Mouse (Mus musculus) bone marrow macrophage, adult 2 months (primary cell): ENCODE results near the gene Nadk.

Experiments
- CTCF ChIP-seq: IDR thresholded peaks from 2 replicates; pipeline ENCODE4 v1.5.1; 2012; ENCODE audit warnings: low read depth, mild to moderate bottlenecking, low read length, moderate library complexity
- POLR2A ChIP-seq: IDR thresholded peaks from 2 replicates; pipeline ENCODE4 v1.6.1; 2012; ENCODE audit warnings: mild to moderate bottlenecking, low read depth, low read length, borderline replicate concordance

DNA sequence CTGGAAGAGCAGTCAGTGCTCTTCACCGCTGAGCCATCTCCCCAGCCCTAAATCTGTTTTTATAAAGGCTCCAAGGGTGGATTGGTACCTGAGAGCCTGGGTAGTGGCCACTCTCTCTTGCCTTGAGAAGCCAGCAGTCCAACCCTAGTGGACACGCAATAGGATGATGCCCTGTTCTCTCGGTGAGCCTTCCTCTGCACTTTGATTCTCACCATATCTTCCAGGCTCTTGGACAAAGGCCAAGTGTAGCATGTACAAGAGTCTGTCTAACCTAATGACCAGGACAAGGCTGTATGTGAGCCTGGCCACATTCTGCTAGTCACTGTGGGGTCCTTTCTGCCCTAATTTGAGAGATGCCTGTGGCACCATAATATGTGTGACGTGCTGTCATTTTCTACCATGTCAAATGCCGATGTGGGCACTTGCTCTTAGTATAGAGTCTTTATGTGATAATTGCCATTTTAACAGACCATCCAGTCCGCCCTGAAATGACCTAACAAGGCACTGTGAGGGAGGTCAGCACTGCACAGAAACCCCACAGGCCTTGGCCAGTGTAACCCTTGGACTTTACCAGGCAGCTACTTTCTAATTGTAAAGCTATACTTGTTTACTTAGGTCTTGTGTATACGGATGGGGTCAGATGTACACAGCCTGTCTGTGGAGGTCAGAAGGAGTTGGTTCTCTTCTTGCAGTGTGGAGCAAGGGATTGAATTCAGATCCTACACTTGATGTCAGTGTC, 6.6 kb downstream of the Nadk start:
- TF ChIP-seq POLR2A (no peak), CTCF (0 out of 2 replicates have a peak, but pooled peaks have one; percentile 25)
